Mouse (Mus musculus) small intestine, adult 2 months (tissue): ENCODE measurements at regions not wholly inside any gene's neighbourhood (a gene's known extent, or its start where the extent isn't known, plus 50 kb on each side); places are given as distances from the start of the nearest gene placed in this dataset.

Experiments used
- CTCF ChIP-seq: fragments of 200-500 bp; IDR thresholded peaks from 2 replicates; pipeline ENCODE4 v1.5.1; 2012; ENCODE audit warnings: low read depth, mild to moderate bottlenecking, control low read depth, inconsistent platforms, low read length, moderate library complexity, mixed read lengths; ENCODE audit not compliant: insufficient replicate concordance, insufficient read length; ENCODE audit errors: extremely low read depth
- POLR2A ChIP-seq: fragments of 200-500 bp; IDR thresholded peaks from 2 replicates; pipeline ENCODE4 v1.6.1; 2012; ENCODE audit warnings: low read depth, mild to moderate bottlenecking, control low read depth, inconsistent platforms, low read length, moderate library complexity

- TF ChIP-seq POLR2A (no peak), CTCF (no peak)
These were observed 86.2 kb upstream of the Mrps10 start for GRCm38 (mm10) chr17:47282476-47282875.
